In genomic region chr16:92457594-92457993, GRCm38 (mm10) we compare ENCODE assay signal across 8 mouse cellular contexts. TPM values are rescaled to one million over a fixed set of nuclear protein-coding genes. Genes with fewer than 3 reads are reported as not detected.
DNase-seq lines count a peak whose midpoint lies in the region; ATAC-seq and TF ChIP-seq lines count a peak whose summit lies in the region.

No protein-coding gene starts in this region.

- no peak for TF ChIP-seq EP300 in lung, postnatal 0 days (IDR thresholded peaks at IDR 0.05)

- TF ChIP-seq CTCF in G1E (IDR thresholded peaks at IDR 0.05; ENCODE audit: low read depth, low read length): peak; percentile 94
- TF ChIP-seq CTCF in lung, postnatal 0 days (IDR thresholded peaks at IDR 0.05): peak; percentile 97

- H3K4me1 ChIP-seq in G1E (ENCODE audit: insufficient read depth, low read depth, low read length): peaks cover 90% of the 10 kb centered on the region
- 0 out of 2 replicates have a peak, but pooled peaks cover 2% of the 10 kb centered on the region for H3K4me1 ChIP-seq in forebrain, embryonic 11.5 days (replicated peaks; ENCODE audit: control insufficient read depth, insufficient read depth, low read length)
- no peaks in the 10 kb centered on the region; the same call in 1 of the 2 replicates for H3K4me1 ChIP-seq in lung, postnatal 0 days (ENCODE audit: insufficient read depth, low read depth, low read length)

- peak; percentile 89 for ATAC-seq in G1E (ENCODE audit: extremely low read depth, insufficient number of reproducible peaks, low FRiP score, poor library complexity, severe bottlenecking)
- ATAC-seq in forebrain, embryonic 11.5 days (replicated peaks; ENCODE audit: low FRiP score): peak; percentile 55; the same call in 1 of the 2 replicates
- ATAC-seq in hematopoietic stem cell, adult 5-6 weeks (replicated peaks in 1 of 2; ENCODE audit: insufficient read depth in 1 of 2, low FRiP score in 2 of 2, low TSS enrichment in 1 of 2, low read depth in 1 of 2, poor library complexity in 2 of 2, severe bottlenecking in 2 of 2): peak; percentile 50 to 86
- ATAC-seq in lung, postnatal 0 days: peak; percentile 76

- H3K4me2 ChIP-seq in forebrain, embryonic 11.5 days (ENCODE audit: low read depth, low read length, severe bottlenecking): no peak overlapping the region
- no peak overlapping the region for H3K4me2 ChIP-seq in lung, postnatal 0 days (replicated peaks; ENCODE audit: low read depth, low read length)

- H3K27me3 ChIP-seq in G1E (ENCODE audit: insufficient read depth, low read length): no peaks in the 10 kb centered on the region
- no peaks in the 10 kb centered on the region for H3K27me3 ChIP-seq in forebrain, embryonic 11.5 days (ENCODE audit: control insufficient read depth, insufficient read depth, low read length)
- H3K27me3 ChIP-seq in lung, postnatal 0 days (replicated peaks; ENCODE audit: insufficient read depth, low read length): no peaks in the 10 kb centered on the region

- no peaks in the 10 kb centered on the region for H3K9me3 ChIP-seq in G1E (replicated peaks)
- no peaks in the 10 kb centered on the region for H3K9me3 ChIP-seq in forebrain, embryonic 11.5 days (ENCODE audit: control insufficient read depth, low read length)
- H3K9me3 ChIP-seq in lung, postnatal 0 days (ENCODE audit: low read length): no peaks in the 10 kb centered on the region

- peaks cover 60% of the 10 kb centered on the region for H3K36me3 ChIP-seq in G1E (replicated peaks)
- no peaks in the 10 kb centered on the region for H3K36me3 ChIP-seq in forebrain, embryonic 11.5 days (ENCODE audit: control insufficient read depth, insufficient read depth, low read length)
- no peaks in the 10 kb centered on the region for H3K36me3 ChIP-seq in lung, postnatal 0 days (ENCODE audit: insufficient read depth, low read length)

- no peak overlapping the region for H3K9ac ChIP-seq in forebrain, embryonic 11.5 days (ENCODE audit: low read length)
- H3K9ac ChIP-seq in lung, postnatal 0 days (replicated peaks; ENCODE audit: low read depth): no peak overlapping the region

- WGBS in forebrain, embryonic 11.5 days: 28% methylated on average over 7 of the region's 7 CpGs
- WGBS in lung, postnatal 0 days: 19% methylated on average over 7 of the region's 7 CpGs

- peak; percentile 68 for DNase-seq in G1E (ENCODE audit: low spot score)
- peak; percentile 46 for DNase-seq in c-Kit-negative CD71-positive TER-119-positive erythroid progenitor cells, embryonic 14.5 days (ENCODE audit: low read depth, low spot score)
- DNase-seq in forebrain, embryonic 11.5 days (ENCODE audit: low spot score): peak; percentile 85
- peak; percentile 47 to 74 for DNase-seq in layer of hippocampus, adult 18-20 months (ENCODE audit: low spot score in 2 of 2)
- DNase-seq in lung, postnatal 0 days (ENCODE audit: low spot score): peak; percentile 92
- DNase-seq in retina, postnatal 1 day: peak; percentile 85
- peak; percentile 23 for DNase-seq in yolk sac, embryonic 10.5 days (ENCODE audit: low spot score)

- no peak overlapping the region for H3K27ac ChIP-seq in forebrain, embryonic 11.5 days (ENCODE audit: low read depth, low read length)
- H3K27ac ChIP-seq in lung, postnatal 0 days (ENCODE audit: low read length): no peak overlapping the region

- peak overlapping the region; percentile 20; the same call in 1 of the 2 replicates for H3K4me3 ChIP-seq in G1E (ENCODE audit: low read depth, low read length)
- no peak overlapping the region for H3K4me3 ChIP-seq in forebrain, embryonic 11.5 days (ENCODE audit: low read depth, low read length)
- no peak overlapping the region for H3K4me3 ChIP-seq in lung, postnatal 0 days (ENCODE audit: low read depth, low read length)

RNA-seq across cellular contexts. Expression of gene Rcan1, which starts 13.1 kb away (rescaled TPM):
- total RNA-seq in G1E (2014; fragmentation: Nextera tagmentation) (12.3 and 12.7 TPM in 2 replicates), G1E (2017) (16.1 and 16.4 TPM in 2 replicates)
- polyA plus RNA-seq in G1E (2012): 14.2 and 14.4 TPM in 2 replicates
- 37.4 and 46.9 TPM in 2 replicates for polyA plus RNA-seq in forebrain, embryonic 11.5 days (2014; fragmentation: Nextera tagmentation; extraction: Ambion mirVana)
- 5.7 and 8.8 TPM in 2 replicates for total RNA-seq in hematopoietic stem cell, adult 5-6 weeks (2017)
- total RNA-seq in layer of hippocampus, adult 18-20 months (2021): 10 to 100 TPM; 46.9 to 48.9 TPM
- 54.7 and 56.1 TPM in 2 replicates for polyA plus RNA-seq in lung, postnatal 0 days (2015; fragmentation: Nextera tagmentation; extraction: Ambion mirVana)

RNA-seq across cellular contexts. Expression of gene Clic6, which starts 27.9 kb away (rescaled TPM):
- not detected in 2 replicates for total RNA-seq in G1E (2014; fragmentation: Nextera tagmentation)
- under 0.01 TPM in 1 of 2 replicates, not detected in the other for total RNA-seq in G1E (2017)
- polyA plus RNA-seq in G1E (2012): 0.01 TPM in 1 of 2 replicates, not detected in the other
- 3.1 and 4.1 TPM in 2 replicates for polyA plus RNA-seq in forebrain, embryonic 11.5 days (2014; fragmentation: Nextera tagmentation; extraction: Ambion mirVana)
- total RNA-seq in hematopoietic stem cell, adult 5-6 weeks (2017): 0.50 TPM in 1 of 2 replicates, not detected in the other
- 1 to 10 TPM; 3.1 to 4.1 TPM for total RNA-seq in layer of hippocampus, adult 18-20 months (2021)
- 14.5 and 16.4 TPM in 2 replicates for polyA plus RNA-seq in lung, postnatal 0 days (2015; fragmentation: Nextera tagmentation; extraction: Ambion mirVana)

Comparison
In these comparisons a context has a peak if more than half of its experiments do, and no peak if none do; other contexts are left out.
1. DNase-seq: peak in every context shown above with its lines; median percentile 92 in lung, postnatal 0 days; 85 in forebrain, embryonic 11.5 days; 85 in retina, postnatal 1 day; 68 in G1E; 60 in layer of hippocampus, adult 18-20 months; 46 in c-Kit-negative CD71-positive TER-119-positive erythroid progenitor cells, embryonic 14.5 days; 23 in yolk sac, embryonic 10.5 days.